Mouse (Mus musculus) kidney, postnatal 10 days (tissue): ENCODE measurements around the gene Gpatch8.

ENCODE experiments used
- DNase-seq: peaks from one replicate; pipeline ENCODE4 v3.0.0; 2021; ENCODE audit warnings: mixed read lengths

Gene Gpatch8

GRCm38 (mm10) chr11:102495114-102495513, 61.1 kb downstream of the Gpatch8 start:
- no peak for DNase-seq

DNA sequence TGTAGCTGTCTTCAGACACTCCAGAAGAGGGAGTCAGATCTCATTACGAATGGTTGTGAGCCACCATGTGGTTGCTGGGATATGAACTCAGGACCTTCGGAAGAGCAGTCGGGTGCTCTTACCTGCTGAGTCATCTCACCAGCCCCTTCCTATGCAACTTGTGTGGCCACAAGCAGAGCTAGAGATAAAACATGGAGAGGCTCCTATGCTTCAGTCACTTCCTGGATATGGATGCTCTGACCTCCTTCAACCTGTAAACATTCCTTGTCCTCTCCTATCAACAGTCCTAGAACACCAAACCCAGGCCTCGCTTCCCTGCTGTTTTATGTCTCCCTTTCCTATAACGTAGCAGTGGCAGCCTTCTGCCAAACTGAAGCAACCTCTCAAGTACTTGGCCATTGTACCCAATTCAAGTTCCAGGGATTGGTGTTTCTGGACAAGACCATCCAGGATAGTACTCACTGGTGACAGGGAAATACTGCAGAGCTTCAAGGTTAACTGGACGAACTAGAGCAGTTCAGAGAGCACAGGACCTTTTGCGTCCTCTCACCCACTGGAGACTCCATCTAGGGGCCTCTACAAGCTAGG, 62.0 kb downstream of the Gpatch8 start:
- DNase-seq, result no peak

DNA sequence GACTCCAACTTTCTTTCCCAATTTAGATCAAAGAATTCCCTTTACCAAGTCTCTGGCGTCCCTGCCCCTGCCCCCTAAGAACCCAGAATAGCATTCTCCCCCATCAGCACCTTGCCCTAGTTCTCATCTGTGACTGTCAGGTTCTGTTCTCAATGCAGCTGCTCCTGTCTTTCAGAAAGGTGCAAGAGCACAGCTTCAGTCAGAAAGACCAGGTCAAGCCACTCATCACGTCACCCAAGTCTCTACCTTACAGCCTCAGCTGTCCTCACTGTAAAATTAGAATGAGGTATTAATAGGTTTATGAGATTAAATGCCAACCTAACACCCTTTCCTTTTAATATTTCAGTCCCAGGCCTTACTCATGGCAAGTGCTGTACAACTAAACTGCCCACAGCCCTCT, 63.0 kb downstream of the Gpatch8 start:
- no peak for DNase-seq

GRCm38 (mm10) chr11:102487901-102488300, 68.3 kb downstream of the Gpatch8 start:
- DNase-seq, result no peak

GRCm38 (mm10) chr11:102486733-102487386, 69.3 kb downstream of the Gpatch8 start:
- peak; percentile 71 for DNase-seq

DNA sequence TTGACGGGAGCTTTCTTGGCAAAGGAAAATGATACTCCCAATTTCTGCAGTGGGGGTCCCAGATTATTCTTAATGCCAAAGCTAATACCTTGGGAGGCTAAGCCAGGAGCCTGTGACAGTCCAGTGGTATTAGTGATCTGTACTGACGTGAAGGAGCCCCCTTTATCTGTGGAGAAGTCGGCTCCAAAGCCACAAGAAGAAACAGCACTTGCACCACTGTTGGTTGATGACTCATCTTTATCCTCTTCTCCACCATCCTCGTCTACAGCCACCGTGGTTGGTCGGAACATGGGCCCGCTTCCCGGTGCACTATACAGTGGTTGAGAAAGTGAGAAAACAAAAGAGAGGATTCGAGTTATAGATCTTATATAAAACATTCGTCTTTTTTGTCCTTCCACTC, 74.4 kb downstream of the Gpatch8 start:
- no peak for DNase-seq

GRCm38 (mm10) chr11:102480897-102481296, 75.3 kb downstream of the Gpatch8 start:
- DNase-seq, result peak; percentile 17

DNA sequence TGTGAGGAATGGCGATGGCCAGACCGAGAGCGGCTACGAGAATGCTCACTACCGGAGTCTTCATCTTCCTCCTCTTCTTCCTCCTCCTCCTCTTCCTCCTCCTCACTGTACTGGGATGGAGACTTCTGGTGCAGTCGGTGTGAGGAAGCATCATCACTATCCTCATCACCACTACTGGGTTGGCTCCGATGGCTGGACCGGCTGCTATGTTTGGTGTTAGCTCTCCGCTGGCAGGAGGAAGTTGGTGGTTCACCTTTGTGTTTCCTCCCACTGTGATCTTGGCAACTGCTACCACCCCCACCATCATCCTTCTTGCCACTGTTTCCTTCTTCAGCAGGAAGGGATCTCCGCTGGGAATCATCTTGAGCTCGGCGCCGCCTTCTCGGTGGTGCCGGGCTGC, 76.1 kb downstream of the Gpatch8 start:
- DNase-seq, result no peak

- no peak for DNase-seq
Measured at GRCm38 (mm10) chr11:102479581-102479980, 76.6 kb downstream of the Gpatch8 start.

- DNase-seq, result no peak
Measured at GRCm38 (mm10) chr11:102478671-102479070, 77.5 kb downstream of the Gpatch8 start.

DNA sequence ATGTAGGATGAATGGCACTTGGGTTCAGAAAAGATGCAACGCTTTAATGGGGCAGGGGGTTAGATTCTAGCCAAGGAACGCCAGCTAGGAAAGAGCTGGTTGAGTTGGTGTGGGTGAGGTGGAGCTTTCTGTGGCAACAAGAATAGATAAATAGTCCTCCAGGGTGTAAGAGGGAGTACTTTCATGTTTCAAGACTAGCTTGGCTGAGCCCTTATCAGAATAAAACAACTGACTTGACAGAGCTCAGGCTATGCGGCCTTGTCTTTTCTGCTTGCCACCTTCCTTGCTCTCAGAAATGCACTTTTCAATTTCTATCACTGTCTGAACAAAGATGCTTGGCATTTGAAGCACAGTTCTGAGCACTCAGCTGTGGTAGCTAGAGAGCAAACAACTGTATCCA, 81.2 kb downstream of the Gpatch8 start:
- no peak for DNase-seq

DNA sequence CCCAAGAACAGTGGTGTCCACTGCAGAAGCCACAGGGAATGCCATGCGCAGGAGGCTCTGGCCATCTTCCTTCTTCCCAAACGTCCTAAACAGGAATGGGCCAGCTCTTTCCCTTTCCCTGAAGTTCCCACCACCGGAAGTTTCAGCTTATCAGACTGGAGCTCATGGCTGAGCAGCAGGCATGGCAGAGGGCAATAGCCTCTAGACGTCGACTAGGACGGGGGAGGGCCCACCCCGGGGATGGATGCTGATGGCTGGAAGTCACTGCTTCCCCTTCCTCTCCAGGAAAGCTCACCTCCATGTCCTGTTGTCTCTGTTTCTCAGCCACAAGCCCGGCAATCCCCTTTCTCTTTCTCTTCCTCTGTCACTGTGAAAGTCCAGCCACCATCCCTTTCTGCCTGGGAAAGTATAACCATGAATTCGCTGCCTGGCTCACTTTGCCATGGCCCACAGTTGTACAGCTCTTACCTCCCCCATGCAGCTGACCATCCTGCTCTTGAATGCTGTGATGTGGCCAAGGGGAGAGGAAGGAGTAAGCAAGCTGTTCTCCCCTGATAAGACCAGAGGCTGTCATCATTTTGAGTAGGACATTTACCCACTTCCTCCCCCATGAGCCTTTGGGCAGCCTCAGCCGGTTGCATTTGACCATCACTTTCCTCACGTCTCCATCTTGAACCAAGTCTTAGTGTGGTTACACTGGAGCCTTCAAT, 86.4 kb downstream of the Gpatch8 start, which contains the start of gene Itga2b:
Gene Itga2b, minus strand, starts transcription at position 475 of the 710 bp plus-strand sequence.
- DNase-seq, result no peak

DNA sequence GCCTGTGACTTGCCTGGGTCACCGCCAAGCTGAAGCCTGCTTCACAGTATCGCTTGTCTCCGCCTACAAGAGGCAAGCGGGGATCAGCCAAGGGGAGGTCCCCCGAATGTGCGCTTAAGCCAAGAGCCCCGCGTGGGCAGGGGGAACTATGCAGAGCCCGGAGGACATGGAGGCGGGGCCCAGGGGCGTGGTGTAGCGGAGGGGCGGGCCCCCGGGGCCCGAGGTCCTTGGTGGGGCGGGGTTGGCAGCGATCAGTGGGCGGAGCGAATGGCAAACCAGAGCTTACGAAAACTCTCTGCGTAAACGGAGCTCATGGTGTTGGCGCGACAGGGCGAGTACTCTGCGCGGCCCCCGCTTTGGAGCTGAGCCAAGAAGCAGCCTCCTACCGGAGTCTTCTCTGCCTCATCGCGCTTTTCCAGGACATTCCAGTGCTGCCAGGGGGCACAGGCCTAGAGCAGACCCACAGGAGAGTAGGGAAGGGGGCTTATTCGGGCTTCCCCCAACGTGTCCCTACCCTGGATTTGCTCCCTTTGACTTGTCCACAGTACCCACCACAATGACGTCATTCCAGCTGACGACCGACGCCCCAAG, 89.1 kb downstream of the Gpatch8 start:
- peak; percentile 99 for DNase-seq

- DNase-seq, result peak; percentile 59
Measured at GRCm38 (mm10) chr11:102465713-102466436, 90.3 kb downstream of the Gpatch8 start.

GRCm38 (mm10) chr11:102464901-102465300, 91.3 kb downstream of the Gpatch8 start:
- DNase-seq, result no peak

- no peak for DNase-seq
Measured at GRCm38 (mm10) chr11:102461764-102462163, 94.4 kb downstream of the Gpatch8 start.

- DNase-seq, result no peak
Measured at GRCm38 (mm10) chr11:102460541-102460940, 95.7 kb downstream of the Gpatch8 start.

DNA sequence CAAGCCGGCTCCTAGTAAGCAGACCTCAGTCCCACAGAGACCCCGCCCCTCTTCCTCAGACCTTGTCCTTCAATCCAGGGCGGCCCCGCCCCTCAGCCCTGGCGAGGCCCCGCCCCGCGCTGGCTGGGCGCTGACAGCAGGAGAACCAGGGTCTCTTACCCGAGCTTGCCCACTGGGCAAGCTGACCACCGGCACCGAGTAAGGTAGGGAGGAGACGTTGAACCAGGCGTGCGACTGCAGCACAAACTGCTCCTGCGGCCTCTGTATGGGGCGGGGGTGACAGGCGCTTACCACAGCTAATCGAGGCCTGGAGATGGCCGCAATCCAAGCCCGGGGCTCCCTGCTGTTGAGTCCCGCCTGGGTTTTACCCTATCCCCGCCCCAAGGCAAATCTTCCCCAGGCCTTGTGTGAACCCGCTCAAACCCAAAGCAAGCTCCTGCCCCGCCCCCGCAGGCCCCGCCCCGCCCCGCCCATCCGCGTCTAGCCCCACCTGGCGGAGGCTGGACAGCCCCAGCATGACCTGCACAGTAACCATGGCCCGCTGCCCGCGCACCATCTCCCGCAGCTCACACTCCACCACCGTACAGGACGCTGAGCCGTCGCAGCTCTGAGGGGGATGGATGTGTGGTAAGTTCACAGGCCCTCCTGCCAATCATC, 100.3 kb downstream of the Gpatch8 start:
- DNase-seq, result peak; percentile 93

GRCm38 (mm10) chr11:102453131-102453530, 103.1 kb downstream of the Gpatch8 start:
- no peak for DNase-seq

DNA sequence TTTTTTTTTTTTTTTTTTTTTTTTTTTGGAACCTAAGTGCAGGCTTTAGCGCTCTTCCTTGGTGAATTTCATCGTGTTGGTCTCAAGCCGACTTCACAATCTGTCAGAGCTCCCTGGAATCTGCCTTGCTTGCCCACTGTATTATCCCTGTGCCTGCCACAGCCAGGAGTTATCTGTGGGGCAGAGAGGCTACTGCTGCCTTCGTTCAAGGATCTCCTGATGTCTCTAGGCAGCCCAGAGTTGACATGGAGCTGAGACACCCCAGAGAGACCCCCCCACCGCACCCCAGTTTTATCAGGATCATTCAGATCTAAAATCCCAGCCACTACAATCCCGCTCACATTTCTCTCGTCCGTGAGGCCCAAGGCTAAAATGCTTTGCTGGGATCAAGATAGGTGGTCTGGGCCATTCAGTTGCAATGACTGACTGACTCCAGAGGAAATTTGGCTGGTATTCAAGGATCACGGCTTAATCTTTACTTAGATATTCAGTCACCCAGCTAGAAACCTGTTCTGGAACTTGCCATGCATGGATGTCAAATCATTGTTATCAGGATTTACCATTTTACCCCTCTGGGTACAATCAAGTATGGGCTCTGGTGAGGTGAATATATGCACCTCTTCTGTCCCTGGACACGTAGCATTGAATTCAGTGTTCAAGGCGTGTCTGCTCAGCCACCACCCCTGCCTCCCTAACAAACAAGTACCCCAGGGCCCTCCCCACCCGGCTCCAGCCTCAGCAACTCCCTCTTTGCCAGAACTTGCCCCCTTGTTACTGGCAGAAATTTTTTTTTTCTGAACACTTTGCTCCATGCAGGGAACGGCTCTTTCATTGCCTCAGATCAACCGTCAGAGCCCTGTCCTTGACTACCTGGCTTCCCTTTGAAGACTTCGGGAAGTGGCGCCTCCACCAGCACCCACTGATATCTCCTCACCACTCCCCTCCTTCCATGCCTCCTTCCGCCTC, 106.9 kb downstream of the Gpatch8 start:
- DNase-seq, result no peak

- DNase-seq, result no peak
Measured at GRCm38 (mm10) chr11:102448327-102448726, 107.9 kb downstream of the Gpatch8 start.
